Mouse (Mus musculus) MEL (cell line): Measurements from ENCODE around the gene Cdk14.

Source experiments
- CHD2 ChIP-seq: IDR thresholded peaks from 2 replicates; pipeline ENCODE4 v1.6.1; 2011; ENCODE audit warnings: low read length, improper control_type of control experiment
- CTCF ChIP-seq, 3 experiments: IDR thresholded peaks in 2 of 3; conservative IDR thresholded peaks in 1 of 3; 2 replicates each; pipeline ENCODE4 v1.5.1; 2011 to 2012; ENCODE audit warnings: low read length in 3 of 3, low read depth in 2 of 3, mild to moderate bottlenecking in 2 of 3, improper control_type of control experiment in 1 of 3, inconsistent platforms in 1 of 3, mixed read lengths in 1 of 3, moderate library complexity in 1 of 3; ENCODE audit not compliant: control insufficient read depth in 1 of 3, insufficient read depth in 1 of 3, poor library complexity in 1 of 3, severe bottlenecking in 1 of 3
- E2F4 ChIP-seq: IDR thresholded peaks from 2 replicates; pipeline ENCODE4 v1.6.1; 2011; ENCODE audit warnings: low read depth, low read length, improper control_type of control experiment, borderline replicate concordance
- MAFK ChIP-seq: IDR thresholded peaks from 2 replicates; pipeline ENCODE4 v1.6.1; 2011; ENCODE audit warnings: low read depth, mild to moderate bottlenecking, low read length, improper control_type of control experiment, borderline replicate concordance
- MAX ChIP-seq: IDR thresholded peaks from 2 replicates; pipeline ENCODE4 v1.6.1; 2011; ENCODE audit warnings: low read length, improper control_type of control experiment
- MYB ChIP-seq: IDR thresholded peaks from 2 replicates; pipeline ENCODE4 v1.6.1; 2011; ENCODE audit warnings: mild to moderate bottlenecking, low read depth, low read length, improper control_type of control experiment
- POLR2A ChIP-seq, 2 experiments: IDR thresholded peaks; 2 replicates each; pipeline ENCODE4 v1.6.1; 2011 to 2012; ENCODE audit warnings: low read length in 2 of 2, mild to moderate bottlenecking in 2 of 2, control low read depth in 1 of 2, improper control_type of control experiment in 1 of 2, low read depth in 1 of 2, moderate library complexity in 1 of 2; ENCODE audit not compliant: control insufficient read depth in 1 of 2, insufficient read depth in 1 of 2, poor library complexity in 1 of 2
- UBTF ChIP-seq: IDR thresholded peaks from 2 replicates; pipeline ENCODE4 v1.6.1; 2012; ENCODE audit warnings: low read depth, mild to moderate bottlenecking, inconsistent platforms, low read length, improper control_type of control experiment, moderate library complexity, borderline replicate concordance; ENCODE audit not compliant: insufficient read depth
- USF1 ChIP-seq: IDR thresholded peaks from 2 replicates; pipeline ENCODE4 v1.6.1; 2014; ENCODE audit warnings: low read depth, mild to moderate bottlenecking, inconsistent platforms, low read length, improper control_type of control experiment, moderate library complexity

DNA sequence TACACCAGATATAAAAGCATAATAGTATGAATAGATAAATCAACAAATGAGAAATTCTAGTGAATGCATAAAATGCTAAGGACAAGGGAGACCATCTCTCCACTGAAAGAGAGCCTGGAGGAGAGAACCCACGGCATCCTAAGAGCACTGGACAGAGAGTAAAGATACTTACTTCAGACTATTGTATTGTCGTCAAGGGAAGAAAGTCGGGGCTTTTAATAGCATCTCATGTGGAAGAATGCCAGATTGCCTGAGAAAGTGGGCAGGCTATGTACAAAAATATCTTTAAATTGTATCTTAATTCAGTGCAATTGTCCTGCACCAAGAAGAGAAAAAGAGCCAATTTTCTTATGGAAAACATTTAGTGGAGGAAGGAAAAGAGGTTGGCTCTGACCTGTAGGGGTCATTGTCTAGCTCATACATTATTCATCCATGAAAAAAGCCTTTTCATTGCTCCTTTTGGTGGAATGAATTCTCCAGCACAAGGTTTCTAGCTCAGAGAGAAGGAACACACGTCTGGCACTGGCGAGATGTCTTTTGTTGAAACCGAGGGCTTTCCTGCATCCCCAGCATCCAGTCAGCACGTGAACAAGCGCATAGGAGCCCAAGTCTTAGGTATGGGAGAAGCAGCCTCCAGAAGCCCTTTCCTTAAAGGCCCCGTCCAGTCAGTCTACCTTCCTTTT is 646.9 kb downstream of the Cdk14 start:
- TF ChIP-seq MYB (no peak), CTCF (IDR thresholded peaks at IDR 0.05 in 2 of 3, conservative IDR thresholded peaks at IDR 0.05 in 1 of 3; ENCODE audit: control insufficient read depth in 1 of 3, insufficient read depth in 1 of 3, low read depth in 2 of 3, low read length in 3 of 3, poor library complexity in 1 of 3, severe bottlenecking in 1 of 3) (no peak), UBTF (no peak), USF1 (no peak), MAFK (no peak), CHD2 (no peak), POLR2A (IDR thresholded peaks at IDR 0.05; ENCODE audit: control insufficient read depth in 1 of 2, insufficient read depth in 1 of 2, low read depth in 1 of 2, low read length in 2 of 2, poor library complexity in 1 of 2) (no peak), E2F4 (no peak), MAX (no peak)
